Mouse (Mus musculus): ENCODE measurements at regions not wholly inside any gene's neighbourhood (a gene's known extent, or its start where the extent isn't known, plus 50 kb on each side); places are given as distances from the start of the nearest gene placed in this dataset. TPM values are rescaled to one million over a fixed set of nuclear protein-coding genes. Genes with fewer than 3 reads are reported as not detected.

GRCm38 (mm10) chr13:90660950-90661349 is 244.2 kb downstream of the Atp6ap1l start:
- WGBS = 42% methylated on average over 3 of the region's 3 CpGs
- Histone ChIP-seq H3K4me3 (no peak overlapping the region), H3K4me1 (no peaks in the 10 kb centered on the region), H3K27ac (no peak overlapping the region), H3K36me3 (no peaks in the 10 kb centered on the region), H3K9ac (no peak overlapping the region), H3K4me2 (no peak overlapping the region), H3K27me3 (no peaks in the 10 kb centered on the region), H3K9me3 (no peaks in the 10 kb centered on the region)
- ATAC-seq (ENCODE audit: insufficient number of reproducible peaks, low FRiP score, low TSS enrichment, low read depth) = no peak

- Histone ChIP-seq H3K4me3 (no peak overlapping the region), H3K4me1 (no peaks in the 10 kb centered on the region), H3K9ac (no peak overlapping the region), H3K9me3 (no peaks in the 10 kb centered on the region), H3K36me3 (no peaks in the 10 kb centered on the region), H3K27ac (no peak overlapping the region), H3K27me3 (no peaks in the 10 kb centered on the region), H3K4me2 (no peak overlapping the region)
- 76% methylated on average over 5 of the region's 5 CpGs for WGBS
- ATAC-seq (ENCODE audit: insufficient number of reproducible peaks, low FRiP score, low TSS enrichment, low read depth) = no peak
Observed at GRCm38 (mm10) chr13:90659087-90659486, 246.1 kb downstream of the Atp6ap1l start.

GRCm38 (mm10) chr13:90646356-90646755 is 258.8 kb downstream of the Atp6ap1l start:
- no peak overlapping the region for H3K4me3 ChIP-seq
- peaks cover 7% of the 10 kb centered on the region; the same call in 1 of the 2 replicates for H3K4me1 ChIP-seq
- H3K9me3 ChIP-seq = no peaks in the 10 kb centered on the region
- ATAC-seq (ENCODE audit: insufficient number of reproducible peaks, low FRiP score, low TSS enrichment, low read depth) = no peak
- no peaks in the 10 kb centered on the region for H3K36me3 ChIP-seq
- H3K9ac ChIP-seq = no peak overlapping the region
- no peak overlapping the region for H3K4me2 ChIP-seq
- H3K27me3 ChIP-seq = no peaks in the 10 kb centered on the region
- WGBS = 49% methylated on average over 4 of the region's 4 CpGs
- no peak overlapping the region for H3K27ac ChIP-seq

- peaks cover 7% of the 10 kb centered on the region; the same call in 1 of the 2 replicates for H3K4me1 ChIP-seq
- no peak overlapping the region for H3K4me2 ChIP-seq
- no peaks in the 10 kb centered on the region for H3K36me3 ChIP-seq
- no peak for ATAC-seq (ENCODE audit: insufficient number of reproducible peaks, low FRiP score, low TSS enrichment, low read depth)
- H3K27me3 ChIP-seq = no peaks in the 10 kb centered on the region
- H3K9me3 ChIP-seq = no peaks in the 10 kb centered on the region
- H3K27ac ChIP-seq = no peak overlapping the region
- H3K4me3 ChIP-seq = no peak overlapping the region
- H3K9ac ChIP-seq = no peak overlapping the region
Observed at GRCm38 (mm10) chr13:90644216-90644615, 260.9 kb downstream of the Atp6ap1l start.

GRCm38 (mm10) chr13:90643575-90644215 is 261.5 kb downstream of the Atp6ap1l start:
- 71% methylated on average over 4 of the region's 4 CpGs for WGBS

GRCm38 (mm10) chr13:90643109-90643508 is 262.0 kb downstream of the Atp6ap1l start:
- 47% methylated on average over 4 of the region's 4 CpGs for WGBS
- peaks cover 7% of the 10 kb centered on the region; the same call in 1 of the 2 replicates for H3K4me1 ChIP-seq
- no peak for ATAC-seq (ENCODE audit: insufficient number of reproducible peaks, low FRiP score, low TSS enrichment, low read depth)

More at GRCm38 (mm10) chr13:90643575-90644215, 261.5 kb downstream of the Atp6ap1l start:
- no peak overlapping the region for H3K27ac ChIP-seq
- no peak overlapping the region for H3K9ac ChIP-seq
- peaks cover 7% of the 10 kb centered on the region; the same call in 1 of the 2 replicates for H3K4me1 ChIP-seq
- no peaks in the 10 kb centered on the region for H3K27me3 ChIP-seq
- no peak overlapping the region for H3K4me2 ChIP-seq
- no peak overlapping the region for H3K4me3 ChIP-seq
- no peak for ATAC-seq (ENCODE audit: insufficient number of reproducible peaks, low FRiP score, low TSS enrichment, low read depth)
- no peaks in the 10 kb centered on the region for H3K36me3 ChIP-seq
- H3K9me3 ChIP-seq = no peaks in the 10 kb centered on the region

GRCm38 (mm10) chr13:90642206-90642823 is 262.8 kb downstream of the Atp6ap1l start:
- no peak for ATAC-seq (ENCODE audit: insufficient number of reproducible peaks, low FRiP score, low TSS enrichment, low read depth)
- Histone ChIP-seq H3K9ac (no peak overlapping the region), H3K4me3 (no peak overlapping the region), H3K27me3 (no peaks in the 10 kb centered on the region), H3K4me1 (peaks cover 7% of the 10 kb centered on the region; the same call in 1 of the 2 replicates), H3K9me3 (no peaks in the 10 kb centered on the region), H3K36me3 (no peaks in the 10 kb centered on the region), H3K27ac (peak overlapping the region; percentile 43), H3K4me2 (no peak overlapping the region)
- WGBS = 36% methylated on average over 5 of the region's 5 CpGs

More at GRCm38 (mm10) chr13:90643109-90643508, 262.0 kb downstream of the Atp6ap1l start:
- Histone ChIP-seq H3K27ac (0 out of 2 replicates have a peak overlapping the region, but pooled peaks have one; percentile 43), H3K4me3 (no peak overlapping the region), H3K9me3 (no peaks in the 10 kb centered on the region), H3K36me3 (no peaks in the 10 kb centered on the region), H3K9ac (no peak overlapping the region), H3K4me2 (no peak overlapping the region), H3K27me3 (no peaks in the 10 kb centered on the region)

Small RNAs in the stretch of these regions (microRNA-seq; reads per million reads assigned to microRNA genes)
- gene Gm44338 = not detected
